Mouse (Mus musculus): ENCODE results near the gene Zbtb40. TPM values are rescaled to one million over a fixed set of nuclear protein-coding genes. Genes with fewer than 3 reads are reported as not detected.

Gene Zbtb40
- polyA plus RNA-seq, 1 experiment from 2014 or later, result 5.3 TPM

DNA sequence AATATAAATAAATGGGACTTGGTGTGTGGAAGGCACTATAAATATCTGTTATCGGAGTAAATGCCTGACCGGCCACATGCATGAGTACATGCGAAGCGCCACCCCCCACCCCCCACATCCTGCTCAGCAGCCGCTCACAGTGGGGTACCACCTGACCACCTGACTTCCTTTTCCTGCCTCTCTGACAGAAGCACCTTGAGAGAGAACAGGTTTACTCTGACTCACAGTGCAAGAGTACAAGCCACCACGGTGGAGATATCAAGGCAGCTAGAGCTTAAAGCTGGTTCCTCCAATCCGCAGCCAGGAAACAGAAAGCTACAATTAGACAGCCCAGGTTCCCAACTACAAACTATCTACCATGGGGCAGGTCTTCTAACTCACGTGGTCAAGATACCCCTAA, 19.9 kb upstream of the Zbtb40 start:
- Histone ChIP-seq H3K4me3 (ENCODE audit: low read depth, low read length) (no peak overlapping the region), H3K9me3 (ENCODE audit: control insufficient read depth, low read length) (no peaks in the 10 kb centered on the region), H3K27ac (ENCODE audit: low read depth, low read length) (no peak overlapping the region), H3K4me2 (ENCODE audit: low read depth) (no peak overlapping the region), H3K9ac (ENCODE audit: low read length) (no peak overlapping the region), H3K36me3 (ENCODE audit: control insufficient read depth, insufficient read depth, low read length) (no peaks in the 10 kb centered on the region), H3K4me1 (ENCODE audit: control insufficient read depth, insufficient read depth, low read length) (peaks cover 4% of the 10 kb centered on the region; the same call in 1 of the 2 replicates), H3K27me3 (ENCODE audit: control insufficient read depth, insufficient read depth, low read length) (no peaks in the 10 kb centered on the region)
- no peak for DNase-seq (ENCODE audit: low spot score)
- ATAC-seq (ENCODE audit: insufficient read depth, low FRiP score, low TSS enrichment), result no peak
- WGBS, result 39% methylated on average over 8 of the region's 8 CpGs

DNA sequence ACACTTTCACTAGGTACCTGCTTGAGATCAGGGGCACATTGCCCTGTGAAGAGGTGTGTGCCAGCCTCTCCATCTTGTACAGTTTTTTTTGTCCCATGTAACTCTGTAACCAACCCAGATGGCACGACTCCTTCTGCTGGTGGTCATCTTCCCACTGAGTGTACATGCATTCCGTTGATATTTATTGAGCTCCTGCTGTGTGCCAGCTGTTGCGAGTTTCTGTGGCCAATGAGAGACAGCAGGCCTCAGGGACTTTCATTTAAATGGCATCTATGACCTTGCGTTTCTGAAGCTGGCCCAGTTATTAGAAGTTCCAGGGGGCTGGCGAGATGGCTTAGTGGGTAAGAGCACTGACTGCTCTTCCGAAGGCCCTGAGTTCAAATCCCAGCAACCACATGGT, 17.2 kb upstream of the Zbtb40 start:
- Histone ChIP-seq H3K4me3 (ENCODE audit: low read depth, low read length) (no peak overlapping the region), H3K36me3 (ENCODE audit: control insufficient read depth, insufficient read depth, low read length) (no peaks in the 10 kb centered on the region), H3K4me1 (ENCODE audit: control insufficient read depth, insufficient read depth, low read length) (peaks cover 4% of the 10 kb centered on the region; the same call in 1 of the 2 replicates), H3K9me3 (ENCODE audit: control insufficient read depth, low read length) (no peaks in the 10 kb centered on the region), H3K9ac (ENCODE audit: low read length) (no peak overlapping the region), H3K27ac (ENCODE audit: low read depth, low read length) (no peak overlapping the region), H3K4me2 (ENCODE audit: low read depth) (no peak overlapping the region), H3K27me3 (ENCODE audit: control insufficient read depth, insufficient read depth, low read length) (no peaks in the 10 kb centered on the region)
- DNase-seq (ENCODE audit: low spot score) (no peak), ATAC-seq (ENCODE audit: insufficient read depth, low FRiP score, low TSS enrichment) (no peak)
- WGBS, result 62% methylated on average over 6 of the region's 6 CpGs

DNA sequence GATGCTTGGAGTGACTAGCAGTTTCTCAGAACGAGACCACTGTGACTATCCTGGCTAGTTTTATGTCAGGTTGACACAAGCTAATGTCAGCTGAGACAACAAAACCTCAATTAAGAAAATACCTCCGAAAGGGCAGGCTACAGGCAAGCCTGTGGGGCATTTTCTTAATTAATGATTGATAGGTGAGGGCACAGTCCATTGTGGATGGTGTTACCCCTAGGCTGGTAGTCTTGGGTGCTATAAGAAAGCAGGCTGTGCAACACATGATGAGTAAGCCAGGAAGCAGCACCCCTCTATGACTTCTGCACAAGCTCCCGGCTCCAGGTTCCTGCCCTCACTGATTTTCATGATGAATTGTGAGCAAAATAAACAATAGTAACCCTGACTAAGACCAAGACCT, 6.3 kb upstream of the Zbtb40 start:
- Histone ChIP-seq H3K4me1 (ENCODE audit: control insufficient read depth, insufficient read depth, low read length) (no peaks in the 10 kb centered on the region), H3K4me3 (ENCODE audit: low read depth, low read length) (no peak overlapping the region), H3K36me3 (ENCODE audit: control insufficient read depth, insufficient read depth, low read length) (no peaks in the 10 kb centered on the region), H3K27me3 (ENCODE audit: control insufficient read depth, insufficient read depth, low read length) (peaks cover 4% of the 10 kb centered on the region; the same call in 1 of the 2 replicates), H3K27ac (ENCODE audit: low read depth, low read length) (no peak overlapping the region), H3K4me2 (ENCODE audit: low read depth) (no peak overlapping the region), H3K9ac (ENCODE audit: low read length) (no peak overlapping the region), H3K9me3 (ENCODE audit: control insufficient read depth, low read length) (no peaks in the 10 kb centered on the region)
- DNase-seq (ENCODE audit: low spot score) (no peak), ATAC-seq (ENCODE audit: insufficient read depth, low FRiP score, low TSS enrichment) (no peak)
- WGBS, result 71% methylated on average over 3 of the region's 3 CpGs

DNA sequence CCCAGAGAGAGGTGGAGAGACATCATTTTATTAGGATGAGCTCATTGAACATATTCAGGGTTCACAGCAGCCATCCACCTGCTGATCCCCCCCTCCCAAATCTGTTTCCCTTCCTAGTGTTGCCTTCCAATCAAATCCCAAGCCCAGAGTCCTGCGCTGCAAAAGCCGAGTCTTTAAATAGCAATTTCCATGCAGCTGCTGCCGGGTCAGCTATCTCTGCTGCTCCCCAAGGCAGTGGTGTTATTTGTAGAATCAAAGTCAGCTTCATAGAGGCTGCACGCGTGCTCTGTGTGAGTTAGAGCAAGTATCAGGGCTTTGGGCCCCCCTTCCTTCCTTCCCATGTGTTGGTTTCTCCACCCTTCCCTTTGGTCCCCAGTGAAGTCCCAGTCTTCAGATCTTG, 5.2 kb upstream of the Zbtb40 start:
- WGBS, result 75% methylated on average over 5 of the region's 5 CpGs
- no peaks in the 10 kb centered on the region for H3K4me1 ChIP-seq (ENCODE audit: control insufficient read depth, insufficient read depth, low read length)
- no peak overlapping the region for H3K9ac ChIP-seq (ENCODE audit: low read length)
- H3K4me3 ChIP-seq (ENCODE audit: low read depth, low read length), result no peak overlapping the region
- DNase-seq (ENCODE audit: low spot score) (no peak), ATAC-seq (ENCODE audit: insufficient read depth, low FRiP score, low TSS enrichment) (no peak)
- no peaks in the 10 kb centered on the region for H3K36me3 ChIP-seq (ENCODE audit: control insufficient read depth, insufficient read depth, low read length)
- no peak overlapping the region for H3K4me2 ChIP-seq (ENCODE audit: low read depth)
- H3K27me3 ChIP-seq (ENCODE audit: control insufficient read depth, insufficient read depth, low read length), result peaks cover 4% of the 10 kb centered on the region; the same call in 1 of the 2 replicates
- H3K27ac ChIP-seq (ENCODE audit: low read depth, low read length), result no peak overlapping the region
- peaks cover 2% of the 10 kb centered on the region; the same call in 1 of the 2 replicates for H3K9me3 ChIP-seq (ENCODE audit: control insufficient read depth, low read length)

DNA sequence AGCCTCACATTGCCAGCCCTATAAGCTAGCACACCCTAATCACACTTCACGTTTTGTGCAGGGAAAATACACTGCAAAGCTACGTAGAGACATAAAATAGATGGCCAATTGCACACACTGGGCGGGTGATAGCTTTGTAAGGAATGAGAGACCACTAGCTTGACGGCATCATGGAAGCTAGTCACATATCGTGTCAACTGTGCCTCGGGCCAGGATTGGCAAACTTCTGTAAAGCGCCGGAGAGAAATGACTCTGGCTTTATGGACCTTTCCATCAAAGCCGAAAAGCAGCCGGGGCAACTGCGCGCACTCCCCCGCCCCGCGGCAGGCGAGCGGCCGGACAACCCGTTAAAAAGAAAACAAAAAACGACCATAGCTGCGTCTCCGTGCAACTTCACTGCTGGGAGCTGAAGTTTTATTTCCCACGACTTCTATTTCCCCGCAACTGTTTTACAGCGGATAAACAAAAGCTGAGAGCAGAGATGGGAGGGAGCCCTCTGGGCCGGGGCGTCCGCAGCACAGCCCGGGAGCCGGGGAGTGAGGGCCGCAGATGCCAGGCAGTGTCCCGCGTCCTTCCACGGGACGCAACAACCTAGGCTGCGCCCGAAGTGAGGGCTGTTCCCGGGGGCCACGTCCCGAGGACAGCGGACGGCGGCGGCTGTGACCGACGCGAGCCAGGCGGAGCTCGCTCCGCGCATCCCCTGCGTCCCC, 606 bp downstream of the Zbtb40 start:
- H3K4me2 ChIP-seq (ENCODE audit: low read depth), result peak overlapping the region; percentile 69
- under 1% methylated on average over 52 of the region's 52 CpGs for WGBS
- peak overlapping the region; percentile 83 for H3K27ac ChIP-seq (ENCODE audit: low read depth, low read length)
- peaks cover 2% of the 10 kb centered on the region; the same call in 1 of the 2 replicates for H3K9me3 ChIP-seq (ENCODE audit: control insufficient read depth, low read length)
- DNase-seq (ENCODE audit: low spot score), result no peak
- H3K4me3 ChIP-seq (ENCODE audit: low read depth, low read length), result peak overlapping the region; percentile 63
- H3K36me3 ChIP-seq (ENCODE audit: control insufficient read depth, insufficient read depth, low read length), result no peaks in the 10 kb centered on the region
- H3K4me1 ChIP-seq (ENCODE audit: control insufficient read depth, insufficient read depth, low read length), result peaks cover 7% of the 10 kb centered on the region
- peaks cover 4% of the 10 kb centered on the region; the same call in 1 of the 2 replicates for H3K27me3 ChIP-seq (ENCODE audit: control insufficient read depth, insufficient read depth, low read length)
- peak; percentile 84; the same call in 1 of the 2 replicates for ATAC-seq (ENCODE audit: insufficient read depth, low FRiP score, low TSS enrichment)
- peak overlapping the region; percentile 66 for H3K9ac ChIP-seq (ENCODE audit: low read length)

DNA sequence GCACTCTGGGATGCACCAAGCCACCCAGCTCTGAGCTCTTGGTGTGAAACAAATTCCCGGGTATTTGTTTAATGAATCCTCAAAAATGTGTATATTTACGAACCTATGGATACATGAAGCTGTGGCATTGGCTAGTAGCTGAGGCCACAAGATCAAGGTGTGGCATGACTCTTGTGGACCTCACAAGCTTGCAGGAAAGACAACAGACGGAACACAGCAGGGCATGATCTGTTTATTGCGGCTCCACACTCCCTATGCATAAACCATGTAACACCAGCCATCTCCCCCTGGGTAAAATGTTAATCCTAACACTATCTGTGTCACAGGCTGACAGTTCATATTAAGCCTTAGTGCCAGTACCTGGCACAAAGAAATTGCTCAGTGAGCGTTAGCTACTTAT, 2.5 kb downstream of the Zbtb40 start:
- H3K4me1 ChIP-seq (ENCODE audit: control insufficient read depth, insufficient read depth, low read length), result peaks cover 7% of the 10 kb centered on the region
- WGBS, result 91% methylated on average over 5 of the region's 5 CpGs
- H3K27me3 ChIP-seq (ENCODE audit: control insufficient read depth, insufficient read depth, low read length), result no peaks in the 10 kb centered on the region
- H3K4me3 ChIP-seq (ENCODE audit: low read depth, low read length), result no peak overlapping the region
- ATAC-seq (ENCODE audit: insufficient read depth, low FRiP score, low TSS enrichment), result no peak
- no peaks in the 10 kb centered on the region for H3K36me3 ChIP-seq (ENCODE audit: control insufficient read depth, insufficient read depth, low read length)
- H3K27ac ChIP-seq (ENCODE audit: low read depth, low read length), result no peak overlapping the region
- H3K9me3 ChIP-seq (ENCODE audit: control insufficient read depth, low read length), result peaks cover 2% of the 10 kb centered on the region; the same call in 1 of the 2 replicates
- H3K4me2 ChIP-seq (ENCODE audit: low read depth), result no peak overlapping the region
- H3K9ac ChIP-seq (ENCODE audit: low read length), result no peak overlapping the region
- no peak for DNase-seq (ENCODE audit: low spot score)

DNA sequence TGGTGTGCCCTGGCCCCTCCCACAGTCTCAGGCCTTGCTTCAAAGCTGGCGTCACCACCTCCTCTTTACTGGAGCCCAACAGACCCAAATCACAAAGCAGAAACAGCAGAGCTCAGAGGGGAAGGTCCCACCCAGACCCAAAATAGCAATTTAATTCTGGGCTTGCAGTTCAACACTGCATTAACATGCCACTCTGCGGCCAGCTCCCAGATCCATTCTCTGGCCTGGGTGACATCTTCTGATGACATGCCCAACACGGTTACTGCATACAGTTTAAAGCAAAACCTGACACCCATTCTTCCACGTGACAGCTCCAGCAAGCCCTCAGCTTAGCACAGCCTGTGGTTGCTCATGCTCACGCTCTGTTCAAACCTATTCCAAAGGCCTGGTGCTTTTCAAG, 4.1 kb downstream of the Zbtb40 start:
- Histone ChIP-seq H3K9me3 (ENCODE audit: control insufficient read depth, low read length) (peaks cover 2% of the 10 kb centered on the region; the same call in 1 of the 2 replicates), H3K36me3 (ENCODE audit: control insufficient read depth, insufficient read depth, low read length) (no peaks in the 10 kb centered on the region), H3K27ac (ENCODE audit: low read depth, low read length) (no peak overlapping the region), H3K9ac (ENCODE audit: low read length) (no peak overlapping the region), H3K27me3 (ENCODE audit: control insufficient read depth, insufficient read depth, low read length) (no peaks in the 10 kb centered on the region), H3K4me3 (ENCODE audit: low read depth, low read length) (no peak overlapping the region), H3K4me1 (ENCODE audit: control insufficient read depth, insufficient read depth, low read length) (peaks cover 7% of the 10 kb centered on the region), H3K4me2 (ENCODE audit: low read depth) (no peak overlapping the region)
- DNase-seq (ENCODE audit: low spot score) (no peak), ATAC-seq (ENCODE audit: insufficient read depth, low FRiP score, low TSS enrichment) (no peak)
- 43% methylated on average over 5 of the region's 5 CpGs for WGBS

DNA sequence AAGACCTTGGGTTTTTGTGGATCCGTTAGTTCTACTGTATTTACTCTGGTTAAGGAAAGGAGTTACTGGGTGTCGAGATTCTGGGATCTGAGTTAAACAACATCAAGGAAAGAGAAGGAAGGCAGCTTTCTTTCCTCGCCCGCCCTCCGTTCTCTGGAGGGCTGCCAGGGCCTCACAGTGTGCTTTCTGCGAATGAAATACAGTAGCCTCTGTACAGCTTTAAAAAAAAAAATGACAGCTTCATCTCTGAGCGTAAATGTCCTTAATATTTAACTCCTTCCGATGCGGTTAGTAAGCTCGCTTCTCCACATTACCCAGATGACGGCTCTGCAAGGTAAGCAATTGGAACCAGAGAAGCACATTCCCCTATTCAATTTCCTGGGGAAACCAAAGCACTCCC, 4.8 kb downstream of the Zbtb40 start:
- H3K9ac ChIP-seq (ENCODE audit: low read length), result no peak overlapping the region
- H3K4me3 ChIP-seq (ENCODE audit: low read depth, low read length), result no peak overlapping the region
- H3K9me3 ChIP-seq (ENCODE audit: control insufficient read depth, low read length), result no peaks in the 10 kb centered on the region
- no peak for ATAC-seq (ENCODE audit: insufficient read depth, low FRiP score, low TSS enrichment)
- peaks cover 7% of the 10 kb centered on the region for H3K4me1 ChIP-seq (ENCODE audit: control insufficient read depth, insufficient read depth, low read length)
- no peaks in the 10 kb centered on the region for H3K27me3 ChIP-seq (ENCODE audit: control insufficient read depth, insufficient read depth, low read length)
- no peak overlapping the region for H3K4me2 ChIP-seq (ENCODE audit: low read depth)
- H3K36me3 ChIP-seq (ENCODE audit: control insufficient read depth, insufficient read depth, low read length), result no peaks in the 10 kb centered on the region
- no peak overlapping the region for H3K27ac ChIP-seq (ENCODE audit: low read depth, low read length)
- WGBS, result 57% methylated on average over 11 of the region's 11 CpGs
- no peak for DNase-seq (ENCODE audit: low spot score)

DNA sequence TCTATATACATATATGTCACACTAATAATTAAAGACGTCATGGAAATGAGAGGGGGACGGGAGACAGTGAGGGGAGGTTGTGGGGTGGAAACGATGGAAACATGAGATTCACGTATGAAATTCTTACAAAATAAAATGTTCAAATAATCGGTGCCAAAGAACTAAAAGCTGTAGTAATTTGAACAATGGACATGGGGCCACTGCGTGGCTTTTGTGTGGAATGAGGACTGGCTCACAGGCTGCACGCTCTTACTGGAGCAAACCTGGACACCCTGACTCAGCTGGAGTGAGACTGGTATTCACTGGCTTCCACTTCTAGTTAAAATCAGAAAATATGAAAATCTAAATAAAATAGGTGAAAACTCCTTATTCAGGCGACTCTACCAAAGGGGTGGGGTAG, 6.6 kb downstream of the Zbtb40 start:
- DNase-seq (ENCODE audit: low spot score) (no peak), ATAC-seq (ENCODE audit: insufficient read depth, low FRiP score, low TSS enrichment) (no peak)
- H3K9me3 ChIP-seq (ENCODE audit: control insufficient read depth, low read length), result no peaks in the 10 kb centered on the region
- WGBS, result 90% methylated on average over 8 of the region's 8 CpGs
- no peak overlapping the region for H3K9ac ChIP-seq (ENCODE audit: low read length)
- 0 out of 2 replicates have a peak, but pooled peaks cover 2% of the 10 kb centered on the region for H3K4me1 ChIP-seq (ENCODE audit: control insufficient read depth, insufficient read depth, low read length)
- no peak overlapping the region for H3K4me2 ChIP-seq (ENCODE audit: low read depth)
- no peak overlapping the region for H3K27ac ChIP-seq (ENCODE audit: low read depth, low read length)
- no peaks in the 10 kb centered on the region for H3K36me3 ChIP-seq (ENCODE audit: control insufficient read depth, insufficient read depth, low read length)
- no peak overlapping the region for H3K4me3 ChIP-seq (ENCODE audit: low read depth, low read length)
- no peaks in the 10 kb centered on the region for H3K27me3 ChIP-seq (ENCODE audit: control insufficient read depth, insufficient read depth, low read length)

Measured in neural tube, embryonic 11.5 days (tissue).